Mouse (Mus musculus) spleen, embryonic (tissue): ENCODE measurements at regions not wholly inside any gene's neighbourhood (a gene's known extent, or its start where the extent isn't known, plus 50 kb on each side); places are given as distances from the start of the nearest gene placed in this dataset.
"Not testable (repeated sequence)": the region's sequence is repeated elsewhere in the genome, so short reads cannot be mapped to it uniquely, and the experiment has no call there.

Source experiments
- CTCF ChIA-PET: fragments of 350-600 bp; sonication (Branson Sonifier 250); formaldehyde crosslinking; loops from one replicate; lab custom pipeline; 2022; lab: Charles Lee

- CTCF ChIA-PET: interaction anchor here (0.5 kb wide), 1 partner anchor 55 kb away, joined by 3 read pairs; no protein-coding TSS in a partner anchor
These were observed 395.7 kb upstream of the Id2 start for GRCm38 (mm10) chr12:25492483-25493190.

- CTCF ChIA-PET: no interaction called here
These were observed 378.3 kb upstream of the Id2 start for GRCm38 (mm10) chr12:25475180-25475758.

- CTCF ChIA-PET: no interaction called here
These were observed 372.2 kb upstream of the Id2 start for GRCm38 (mm10) chr12:25469181-25469580.

- CTCF ChIA-PET: no interaction called here
These were observed 370.8 kb upstream of the Id2 start for GRCm38 (mm10) chr12:25467789-25468188.

GRCm38 (mm10) chr12:25462690-25463089 is 365.8 kb upstream of the Id2 start:
- CTCF ChIA-PET: not testable (repeated sequence)

GRCm38 (mm10) chr12:25455281-25455989 is 358.5 kb upstream of the Id2 start:
- CTCF ChIA-PET: no interaction called here

- CTCF ChIA-PET: no interaction called here
These were observed 356.4 kb upstream of the Id2 start for GRCm38 (mm10) chr12:25453356-25453755.

GRCm38 (mm10) chr12:25451156-25451555 is 354.2 kb upstream of the Id2 start:
- CTCF ChIA-PET: no interaction called here

GRCm38 (mm10) chr12:25444355-25444754 is 347.4 kb upstream of the Id2 start:
- CTCF ChIA-PET: no interaction called here

GRCm38 (mm10) chr12:25439029-25439551 is 342.1 kb upstream of the Id2 start:
- CTCF ChIA-PET: no interaction called here

GRCm38 (mm10) chr12:25438217-25439028 is 341.5 kb upstream of the Id2 start:
- CTCF ChIA-PET: interaction anchor here (0.6 kb wide), 1 partner anchor 54 kb away, joined by 3 read pairs; no protein-coding TSS in a partner anchor

GRCm38 (mm10) chr12:25437556-25437955 is 340.6 kb upstream of the Id2 start:
- CTCF ChIA-PET: interaction anchor here (0.6 kb wide), 2 partner anchors 55 to 455 kb away, joined by 3 read pairs; no protein-coding TSS in a partner anchor

GRCm38 (mm10) chr12:25436220-25436911 is 339.4 kb upstream of the Id2 start:
- CTCF ChIA-PET: no interaction called here

- CTCF ChIA-PET: no interaction called here
These were observed 335.9 kb upstream of the Id2 start for GRCm38 (mm10) chr12:25432796-25433195.

GRCm38 (mm10) chr12:25430911-25431310 is 334.0 kb upstream of the Id2 start:
- CTCF ChIA-PET: no interaction called here

GRCm38 (mm10) chr12:25427911-25428642 is 331.1 kb upstream of the Id2 start:
- CTCF ChIA-PET: no interaction called here

GRCm38 (mm10) chr12:25417336-25417735 is 320.4 kb upstream of the Id2 start:
- CTCF ChIA-PET: no interaction called here

GRCm38 (mm10) chr12:25416571-25416970 is 319.6 kb upstream of the Id2 start:
- CTCF ChIA-PET: no interaction called here

GRCm38 (mm10) chr12:25415641-25416040 is 318.7 kb upstream of the Id2 start:
- CTCF ChIA-PET: interaction anchor here (1.0 kb wide), 2 partner anchors 317 to 319 kb away, joined by 3 to 4 read pairs; partner anchors contain the start of gene Id2

GRCm38 (mm10) chr12:25415232-25415631 is 318.3 kb upstream of the Id2 start:
- CTCF ChIA-PET: interaction anchor here (1.0 kb wide), 2 partner anchors 317 to 319 kb away, joined by 3 to 4 read pairs; partner anchors contain the start of gene Id2
